Mouse (Mus musculus): ENCODE measurements around the gene Brix1. TPM values are rescaled to one million over a fixed set of nuclear protein-coding genes. Genes with fewer than 3 reads are reported as not detected.
"Not testable (repeated sequence)": the region's sequence is repeated elsewhere in the genome, so short reads cannot be mapped to it uniquely, and the experiment has no call there.

The Brix1 gene
- polyA plus RNA-seq (2014; fragmentation: Nextera tagmentation; extraction: Ambion mirVana) = 107 and 116 TPM in 2 replicates

DNA sequence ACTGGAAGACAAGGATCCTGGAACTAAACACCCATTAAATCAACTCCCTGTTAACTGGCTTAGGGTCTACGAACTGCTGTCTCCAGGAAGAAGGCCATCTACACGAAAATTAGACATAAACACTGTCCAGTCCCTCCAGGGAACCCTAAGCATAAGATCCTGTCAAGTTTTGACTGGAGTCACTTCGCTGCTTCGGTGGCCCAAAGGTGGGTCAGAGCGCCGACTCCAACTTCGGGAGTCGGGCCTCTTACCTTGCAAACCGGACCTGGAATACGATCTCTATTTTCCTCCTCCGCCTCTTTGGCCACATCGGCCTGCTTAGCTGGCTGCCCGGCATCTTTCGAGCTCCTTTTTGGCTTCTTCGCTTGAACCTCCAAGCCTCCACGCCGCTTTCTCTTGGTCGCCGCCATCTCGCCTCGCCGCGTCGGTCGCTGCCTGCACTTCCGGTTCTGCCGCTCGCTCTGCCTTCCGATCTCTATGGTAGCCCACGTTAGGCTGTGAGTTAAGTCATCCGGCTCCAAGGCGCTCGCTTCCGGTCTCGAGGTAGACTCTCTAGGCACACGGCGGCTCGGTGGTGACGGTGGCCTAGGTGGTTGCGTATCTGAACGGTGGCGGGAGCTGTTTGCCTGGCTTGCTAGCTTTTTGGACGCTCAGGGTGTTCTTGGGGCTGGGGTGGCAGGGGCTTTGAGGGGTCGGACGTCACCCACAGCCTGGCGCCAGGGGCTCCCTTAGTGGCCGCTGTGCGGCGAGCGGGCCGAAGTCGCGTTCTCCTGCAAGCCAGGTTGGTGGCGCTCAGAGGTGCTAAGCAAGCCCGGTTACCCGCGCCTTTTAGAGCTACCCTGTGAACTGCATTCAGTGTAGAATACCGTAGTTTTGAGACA is at the start of gene Brix1, which contains the start of gene Rad1:
TSS of gene Brix1 (minus strand) at position 464 of the 881 bp plus-strand sequence.
TSS of gene Rad1 (plus strand) at position 535 of the 881 bp plus-strand sequence.
- H3K27ac ChIP-seq (ENCODE audit: low read depth, low read length) = peak within 1 kb of the TSS; percentile 30
- H3K4me3 ChIP-seq (ENCODE audit: low read depth, low read length) = peak within 1 kb of the TSS; percentile 66
- H3K9me3 ChIP-seq (ENCODE audit: control insufficient read depth, low read length) = no peaks in the 10 kb centered on the region
- ATAC-seq (ENCODE audit: insufficient read depth, low FRiP score, low TSS enrichment) (peak; percentile 99), DNase-seq (ENCODE audit: low spot score) (peak; percentile 94)
- peaks cover 11% of the 10 kb centered on the region for H3K4me1 ChIP-seq (ENCODE audit: control insufficient read depth, insufficient read depth, low read length)
- H3K36me3 ChIP-seq (ENCODE audit: control insufficient read depth, insufficient read depth, low read length) = peaks cover 2% of the 10 kb centered on the region; the same call in 1 of the 2 replicates
- no peaks in the 10 kb centered on the region for H3K27me3 ChIP-seq (ENCODE audit: control insufficient read depth, insufficient read depth, low read length)
- WGBS = under 1% methylated on average over 58 of the region's 58 CpGs
- peak within 1 kb of the TSS; percentile 81 for H3K9ac ChIP-seq (ENCODE audit: low read length)
- H3K4me2 ChIP-seq (ENCODE audit: low read depth) = peak within 1 kb of the TSS; percentile 82

GRCm38 (mm10) chr15:10534591-10534990 is 48.8 kb upstream of the Brix1 start:
- 86% methylated on average over 5 of the region's 5 CpGs for WGBS
- H3K27me3 ChIP-seq (ENCODE audit: control insufficient read depth, insufficient read depth, low read length) = no peaks in the 10 kb centered on the region
- ATAC-seq (ENCODE audit: insufficient read depth, low FRiP score, low TSS enrichment) = no peak

GRCm38 (mm10) chr15:10533361-10533760 is 47.6 kb upstream of the Brix1 start:
- H3K4me2 ChIP-seq (ENCODE audit: low read depth); H3K4me3 ChIP-seq (ENCODE audit: low read depth, low read length); H3K9me3 ChIP-seq (ENCODE audit: control insufficient read depth, low read length); DNase-seq (ENCODE audit: low spot score); H3K27me3 ChIP-seq (ENCODE audit: control insufficient read depth, insufficient read depth, low read length); H3K36me3 ChIP-seq (ENCODE audit: control insufficient read depth, insufficient read depth, low read length); H3K4me1 ChIP-seq (ENCODE audit: control insufficient read depth, insufficient read depth, low read length); ATAC-seq (ENCODE audit: insufficient read depth, low FRiP score, low TSS enrichment); H3K9ac ChIP-seq (ENCODE audit: low read length); H3K27ac ChIP-seq (ENCODE audit: low read depth, low read length): not testable (repeated sequence)
- WGBS = 91% methylated on average over 10 of the region's 10 CpGs

More at GRCm38 (mm10) chr15:10534591-10534990, 48.8 kb upstream of the Brix1 start:
- DNase-seq (ENCODE audit: low spot score) = no peak
- H3K4me2 ChIP-seq (ENCODE audit: low read depth) = no peak overlapping the region
- no peak overlapping the region for H3K4me3 ChIP-seq (ENCODE audit: low read depth, low read length)
- H3K9me3 ChIP-seq (ENCODE audit: control insufficient read depth, low read length) = no peaks in the 10 kb centered on the region
- no peak overlapping the region for H3K27ac ChIP-seq (ENCODE audit: low read depth, low read length)
- H3K36me3 ChIP-seq (ENCODE audit: control insufficient read depth, insufficient read depth, low read length) = no peaks in the 10 kb centered on the region
- H3K9ac ChIP-seq (ENCODE audit: low read length) = no peak overlapping the region
- H3K4me1 ChIP-seq (ENCODE audit: control insufficient read depth, insufficient read depth, low read length) = no peaks in the 10 kb centered on the region

DNA sequence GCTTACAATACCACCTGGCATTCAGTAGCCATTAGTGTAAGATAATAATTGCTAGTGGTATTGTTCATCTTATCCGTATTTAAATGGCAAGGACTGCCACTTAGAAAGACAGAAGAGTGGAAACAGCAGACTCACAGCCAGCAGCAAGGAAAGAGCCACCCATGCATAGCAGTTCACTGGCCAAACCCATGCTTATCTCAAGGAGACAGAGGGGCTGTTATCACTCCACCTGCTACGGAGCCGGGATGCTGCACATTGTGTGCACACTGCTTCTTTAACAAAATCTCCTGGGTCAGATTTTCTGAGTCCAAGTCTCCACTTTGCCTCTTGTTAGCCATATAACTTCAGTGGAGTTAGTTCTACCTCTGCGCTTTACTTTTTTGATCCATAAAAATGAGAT is 45.6 kb upstream of the Brix1 start:
- Histone ChIP-seq H3K27me3 (ENCODE audit: control insufficient read depth, insufficient read depth, low read length) (no peaks in the 10 kb centered on the region), H3K4me3 (ENCODE audit: low read depth, low read length) (no peak overlapping the region), H3K4me2 (ENCODE audit: low read depth) (no peak overlapping the region), H3K4me1 (ENCODE audit: control insufficient read depth, insufficient read depth, low read length) (no peaks in the 10 kb centered on the region), H3K9ac (ENCODE audit: low read length) (no peak overlapping the region), H3K9me3 (ENCODE audit: control insufficient read depth, low read length) (no peaks in the 10 kb centered on the region), H3K36me3 (ENCODE audit: control insufficient read depth, insufficient read depth, low read length) (no peaks in the 10 kb centered on the region), H3K27ac (ENCODE audit: low read depth, low read length) (no peak overlapping the region)
- ATAC-seq (ENCODE audit: insufficient read depth, low FRiP score, low TSS enrichment) (no peak), DNase-seq (ENCODE audit: low spot score) (no peak)
- WGBS = 90% methylated on average over 4 of the region's 4 CpGs

DNA sequence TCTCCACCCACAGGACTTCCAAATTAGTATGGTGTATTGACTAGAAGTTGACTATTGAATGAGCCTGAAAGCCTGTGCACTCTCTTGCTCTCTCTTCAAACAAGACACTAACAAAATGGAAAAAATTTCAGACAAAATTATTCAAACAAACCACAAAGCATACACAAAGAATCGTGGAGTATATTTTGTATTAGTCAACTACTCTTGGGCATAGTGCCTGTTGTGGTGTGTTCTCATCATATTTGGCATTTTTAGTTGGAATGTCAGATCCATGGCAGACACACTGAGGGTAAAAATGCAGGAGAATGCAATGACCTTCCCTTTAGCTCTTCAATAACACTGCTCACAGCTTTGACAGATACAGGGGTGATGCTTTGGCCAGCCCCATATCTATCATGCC is 40.1 kb upstream of the Brix1 start:
- 83% methylated on average over 1 of the region's 1 CpGs for WGBS
- ATAC-seq (ENCODE audit: insufficient read depth, low FRiP score, low TSS enrichment) = no peak

GRCm38 (mm10) chr15:10515166-10515565 is 29.4 kb upstream of the Brix1 start:
- H3K4me3 ChIP-seq (ENCODE audit: low read depth, low read length) = no peak overlapping the region
- 88% methylated on average over 7 of the region's 7 CpGs for WGBS
- H3K27ac ChIP-seq (ENCODE audit: low read depth, low read length) = no peak overlapping the region
- H3K36me3 ChIP-seq (ENCODE audit: control insufficient read depth, insufficient read depth, low read length) = no peaks in the 10 kb centered on the region
- no peak for DNase-seq (ENCODE audit: low spot score)
- H3K4me2 ChIP-seq (ENCODE audit: low read depth) = no peak overlapping the region
- no peak for ATAC-seq (ENCODE audit: insufficient read depth, low FRiP score, low TSS enrichment)
- no peaks in the 10 kb centered on the region for H3K9me3 ChIP-seq (ENCODE audit: control insufficient read depth, low read length)
- H3K9ac ChIP-seq (ENCODE audit: low read length) = no peak overlapping the region
- H3K4me1 ChIP-seq (ENCODE audit: control insufficient read depth, insufficient read depth, low read length) = no peaks in the 10 kb centered on the region
- no peaks in the 10 kb centered on the region for H3K27me3 ChIP-seq (ENCODE audit: control insufficient read depth, insufficient read depth, low read length)

More for the DNA sequence above, 40.1 kb upstream of the Brix1 start:
- no peak overlapping the region for H3K4me3 ChIP-seq (ENCODE audit: low read depth, low read length)
- no peaks in the 10 kb centered on the region for H3K36me3 ChIP-seq (ENCODE audit: control insufficient read depth, insufficient read depth, low read length)
- H3K4me2 ChIP-seq (ENCODE audit: low read depth) = no peak overlapping the region
- no peak overlapping the region for H3K27ac ChIP-seq (ENCODE audit: low read depth, low read length)
- no peak overlapping the region for H3K9ac ChIP-seq (ENCODE audit: low read length)
- H3K27me3 ChIP-seq (ENCODE audit: control insufficient read depth, insufficient read depth, low read length) = no peaks in the 10 kb centered on the region
- H3K4me1 ChIP-seq (ENCODE audit: control insufficient read depth, insufficient read depth, low read length) = no peaks in the 10 kb centered on the region
- no peaks in the 10 kb centered on the region for H3K9me3 ChIP-seq (ENCODE audit: control insufficient read depth, low read length)
- no peak for DNase-seq (ENCODE audit: low spot score)

GRCm38 (mm10) chr15:10506099-10506498 is 20.4 kb upstream of the Brix1 start:
- H3K4me1 ChIP-seq (ENCODE audit: control insufficient read depth, insufficient read depth, low read length) = 0 out of 2 replicates have a peak, but pooled peaks cover 3% of the 10 kb centered on the region
- no peaks in the 10 kb centered on the region for H3K36me3 ChIP-seq (ENCODE audit: control insufficient read depth, insufficient read depth, low read length)
- no peak for DNase-seq (ENCODE audit: low spot score)
- H3K9me3 ChIP-seq (ENCODE audit: control insufficient read depth, low read length) = no peaks in the 10 kb centered on the region
- ATAC-seq (ENCODE audit: insufficient read depth, low FRiP score, low TSS enrichment) = no peak
- no peak overlapping the region for H3K4me2 ChIP-seq (ENCODE audit: low read depth)
- H3K4me3 ChIP-seq (ENCODE audit: low read depth, low read length) = no peak overlapping the region
- no peak overlapping the region for H3K27ac ChIP-seq (ENCODE audit: low read depth, low read length)
- H3K27me3 ChIP-seq (ENCODE audit: control insufficient read depth, insufficient read depth, low read length) = no peaks in the 10 kb centered on the region
- no peak overlapping the region for H3K9ac ChIP-seq (ENCODE audit: low read length)
- 64% methylated on average over 11 of the region's 11 CpGs for WGBS

- H3K4me2 ChIP-seq (ENCODE audit: low read depth) = no peak overlapping the region
- no peaks in the 10 kb centered on the region for H3K9me3 ChIP-seq (ENCODE audit: control insufficient read depth, low read length)
- H3K27me3 ChIP-seq (ENCODE audit: control insufficient read depth, insufficient read depth, low read length) = no peaks in the 10 kb centered on the region
- 0 out of 2 replicates have a peak, but pooled peaks cover 3% of the 10 kb centered on the region for H3K4me1 ChIP-seq (ENCODE audit: control insufficient read depth, insufficient read depth, low read length)
- H3K9ac ChIP-seq (ENCODE audit: low read length) = no peak overlapping the region
- H3K27ac ChIP-seq (ENCODE audit: low read depth, low read length) = no peak overlapping the region
- DNase-seq (ENCODE audit: low spot score) (peak; percentile 74), ATAC-seq (ENCODE audit: insufficient read depth, low FRiP score, low TSS enrichment) (peak; percentile 82)
- H3K36me3 ChIP-seq (ENCODE audit: control insufficient read depth, insufficient read depth, low read length) = no peaks in the 10 kb centered on the region
- 59% methylated on average over 11 of the region's 11 CpGs for WGBS
- H3K4me3 ChIP-seq (ENCODE audit: low read depth, low read length) = no peak overlapping the region
Observed at GRCm38 (mm10) chr15:10500838-10501719, 15.3 kb upstream of the Brix1 start.
